Mouse (Mus musculus) cerebellum, adult 2 months (tissue): Measurements from ENCODE around the gene Lcn5.

Experiments used
- CTCF ChIP-seq: fragments of 200-500 bp; IDR thresholded peaks from 2 replicates; pipeline ENCODE4 v1.5.1; 2011; ENCODE audit warnings: low read depth, mild to moderate bottlenecking, control low read depth, low read length, moderate library complexity, borderline replicate concordance; ENCODE audit not compliant: insufficient read depth
- POLR2A ChIP-seq: fragments of 200-500 bp; IDR thresholded peaks from 2 replicates; pipeline ENCODE4 v1.6.1; 2011; ENCODE audit warnings: low read length, control low read depth, borderline replicate concordance; ENCODE audit not compliant: insufficient read depth

GRCm38 (mm10) chr2:25617578-25617977, 40.2 kb upstream of the Lcn5 start, which contains the start of gene Ccdc183:
- TF ChIP-seq CTCF = no peak
- no peak for TF ChIP-seq POLR2A
